Mouse (Mus musculus): ENCODE results near the gene Ptchd3. TPM values are rescaled to one million over a fixed set of nuclear protein-coding genes. Genes with fewer than 3 reads are reported as not detected.

Ptchd3 gene
- polyA plus RNA-seq, 1 experiment: not detected

DNA sequence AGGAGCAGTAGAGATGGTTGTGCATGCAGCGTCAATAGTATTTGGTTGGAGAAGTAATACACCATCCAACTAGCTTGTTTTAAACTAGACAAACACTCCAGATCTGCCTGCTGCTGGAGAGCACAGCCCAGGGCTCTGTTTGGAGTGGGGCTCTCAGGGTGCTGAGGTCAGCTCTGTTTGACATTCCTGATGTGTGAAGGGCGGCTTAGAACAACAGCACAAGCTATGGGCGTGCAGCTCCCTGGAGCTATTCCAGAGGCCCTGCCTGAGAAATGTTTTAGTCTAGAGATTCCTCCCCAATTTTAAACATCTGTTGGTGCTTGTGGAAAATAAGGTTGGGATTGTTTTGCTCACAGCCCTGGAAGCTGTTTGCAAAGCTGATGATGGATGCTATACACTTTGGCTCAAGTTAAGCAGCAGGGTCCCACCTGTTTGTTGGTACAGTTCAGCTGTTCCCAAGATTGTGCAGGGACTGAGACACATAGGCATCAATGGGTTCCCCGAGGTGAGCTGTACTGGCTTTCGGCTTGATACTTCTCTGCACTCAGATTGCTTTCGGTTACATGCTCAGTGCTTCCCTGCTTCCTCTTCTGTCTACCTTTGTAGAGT lies 35.4 kb upstream of the Ptchd3 start:
- no peak for TF ChIP-seq CTCF (IDR thresholded peaks at IDR 0.05; ENCODE audit: control insufficient read depth, insufficient read depth, low read length)
- TF ChIP-seq POLR2A (IDR thresholded peaks at IDR 0.05; ENCODE audit: borderline replicate concordance, control insufficient read depth, low read depth, low read length): no peak
- 78% methylated on average over 6 of the region's 6 CpGs for WGBS
- no peak overlapping the region for H3K27ac ChIP-seq (ENCODE audit: control insufficient read depth, insufficient read depth, low read depth, low read length, poor library complexity)
- H3K4me1 ChIP-seq (ENCODE audit: control insufficient read depth, insufficient read depth, low read length): peaks cover 3% of the 10 kb centered on the region; the same call in 1 of the 2 replicates
- H3K4me3 ChIP-seq (replicated peaks; ENCODE audit: control insufficient read depth, low read depth, low read length): no peak overlapping the region

DNA sequence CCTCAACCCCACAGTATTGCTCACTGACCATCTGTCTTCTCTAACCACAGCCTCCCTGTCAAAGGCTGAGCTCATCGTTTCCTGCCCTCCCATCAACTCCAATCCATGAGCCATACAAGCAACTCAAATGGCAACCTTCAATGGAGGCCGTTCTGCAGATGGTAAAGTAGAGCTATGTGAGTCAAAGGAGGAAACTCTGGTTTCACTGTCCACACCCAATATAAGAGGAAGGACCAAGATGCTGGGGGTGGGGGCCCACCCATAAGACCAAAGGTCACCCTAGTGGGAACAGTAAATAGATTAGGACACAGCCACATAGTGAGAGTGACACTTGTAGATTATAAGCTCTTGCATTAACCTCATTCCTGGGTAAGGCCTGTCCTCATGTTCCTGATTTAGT lies 34.1 kb upstream of the Ptchd3 start:
- no peak overlapping the region for H3K4me3 ChIP-seq (replicated peaks; ENCODE audit: control insufficient read depth, low read depth, low read length)
- WGBS: 59% methylated on average over 2 of the region's 2 CpGs
- no peak for TF ChIP-seq CTCF (IDR thresholded peaks at IDR 0.05; ENCODE audit: control insufficient read depth, insufficient read depth, low read length)
- no peak for TF ChIP-seq POLR2A (IDR thresholded peaks at IDR 0.05; ENCODE audit: borderline replicate concordance, control insufficient read depth, low read depth, low read length)
- peaks cover 11% of the 10 kb centered on the region for H3K4me1 ChIP-seq (ENCODE audit: control insufficient read depth, insufficient read depth, low read length)
- H3K27ac ChIP-seq (ENCODE audit: control insufficient read depth, insufficient read depth, low read depth, low read length, poor library complexity): peak overlapping the region; percentile 19; the same call in 1 of the 2 replicates

DNA sequence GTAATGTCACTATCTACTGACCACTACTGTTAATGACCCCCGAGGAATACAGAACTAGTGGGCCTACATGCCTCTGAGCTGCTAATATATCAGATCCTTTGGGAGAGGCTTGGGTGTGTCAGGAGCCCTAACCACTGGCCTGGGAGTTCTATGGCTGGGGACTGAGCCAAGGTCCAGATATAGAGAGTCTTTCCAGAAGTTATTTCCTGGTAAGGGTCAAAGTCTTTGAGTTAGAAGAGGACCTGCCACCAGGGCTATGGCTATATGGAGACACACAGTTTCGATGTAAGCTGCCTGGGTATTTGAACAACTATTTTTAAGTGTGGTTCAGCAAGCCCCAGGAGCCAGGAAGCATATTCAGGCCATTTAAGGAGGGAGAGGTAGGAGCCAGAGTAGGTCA lies 31.5 kb upstream of the Ptchd3 start:
- H3K4me3 ChIP-seq (replicated peaks; ENCODE audit: control insufficient read depth, low read depth, low read length): no peak overlapping the region
- 73% methylated on average over 2 of the region's 2 CpGs for WGBS
- no peak overlapping the region for H3K27ac ChIP-seq (ENCODE audit: control insufficient read depth, insufficient read depth, low read depth, low read length, poor library complexity)
- no peak for TF ChIP-seq POLR2A (IDR thresholded peaks at IDR 0.05; ENCODE audit: borderline replicate concordance, control insufficient read depth, low read depth, low read length)
- TF ChIP-seq CTCF (IDR thresholded peaks at IDR 0.05; ENCODE audit: control insufficient read depth, insufficient read depth, low read length): no peak
- H3K4me1 ChIP-seq (ENCODE audit: control insufficient read depth, insufficient read depth, low read length): peaks cover 14% of the 10 kb centered on the region

DNA sequence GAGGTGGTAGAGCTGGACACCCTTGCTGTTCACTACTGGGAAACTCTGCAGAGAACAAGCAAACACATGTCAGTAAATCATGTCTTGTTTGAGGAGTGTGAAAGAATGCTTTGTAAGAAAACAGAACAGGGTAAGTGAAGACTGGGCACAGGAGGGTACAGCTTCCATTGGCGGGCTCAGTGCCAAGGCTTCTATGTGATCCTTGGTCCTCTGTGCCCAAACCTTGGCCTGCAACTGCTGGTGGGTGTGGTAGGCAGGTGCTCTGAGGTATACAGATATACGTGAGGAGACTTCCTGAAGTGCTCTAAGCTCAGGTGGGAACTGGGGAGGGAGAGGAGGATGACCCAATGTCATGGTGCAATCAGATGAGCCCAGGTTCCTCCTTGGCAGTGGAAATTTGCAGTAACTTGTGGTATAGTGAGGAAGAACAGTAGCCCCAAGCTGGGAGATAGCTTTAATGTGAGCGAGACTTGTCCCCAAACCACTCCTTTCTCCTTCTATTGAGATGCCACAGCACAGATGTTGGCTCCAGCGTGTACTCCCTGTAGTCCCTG lies 30.2 kb upstream of the Ptchd3 start:
- TF ChIP-seq POLR2A (IDR thresholded peaks at IDR 0.05; ENCODE audit: borderline replicate concordance, control insufficient read depth, low read depth, low read length): no peak
- TF ChIP-seq CTCF (IDR thresholded peaks at IDR 0.05; ENCODE audit: control insufficient read depth, insufficient read depth, low read length): no peak
- peak overlapping the region; percentile 28; the same call in 1 of the 2 replicates for H3K27ac ChIP-seq (ENCODE audit: control insufficient read depth, insufficient read depth, low read depth, low read length, poor library complexity)
- peaks cover 16% of the 10 kb centered on the region for H3K4me1 ChIP-seq (ENCODE audit: control insufficient read depth, insufficient read depth, low read length)
- 57% methylated on average over 4 of the region's 4 CpGs for WGBS
- H3K4me3 ChIP-seq (replicated peaks; ENCODE audit: control insufficient read depth, low read depth, low read length): no peak overlapping the region

DNA sequence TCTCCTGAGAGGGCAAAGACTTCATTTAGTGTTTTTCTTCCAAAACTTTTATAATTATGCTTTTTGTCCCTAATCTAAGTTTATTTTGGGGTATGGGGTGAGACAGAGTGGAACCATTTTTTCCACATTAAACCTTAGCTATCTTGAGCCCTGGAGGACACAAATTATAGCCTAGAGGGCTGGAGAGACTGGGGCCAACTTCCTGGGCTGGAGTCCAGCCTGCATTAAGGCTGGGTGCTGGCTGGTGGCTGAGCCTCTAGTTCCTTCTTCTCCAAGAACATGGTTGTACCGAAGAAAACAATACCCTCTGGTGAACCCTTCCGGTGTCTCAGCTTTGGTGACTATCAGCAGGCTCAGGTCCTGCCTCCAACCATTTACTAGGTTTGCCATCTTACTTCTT lies 27.3 kb upstream of the Ptchd3 start:
- Histone ChIP-seq H3K4me1 (ENCODE audit: control insufficient read depth, insufficient read depth, low read length) (peaks cover 15% of the 10 kb centered on the region), H3K27ac (ENCODE audit: control insufficient read depth, insufficient read depth, low read depth, low read length, poor library complexity) (no peak overlapping the region), H3K4me3 (replicated peaks; ENCODE audit: control insufficient read depth, low read depth, low read length) (no peak overlapping the region)
- TF ChIP-seq POLR2A (IDR thresholded peaks at IDR 0.05; ENCODE audit: borderline replicate concordance, control insufficient read depth, low read depth, low read length): no peak
- 40% methylated on average over 2 of the region's 2 CpGs for WGBS

DNA sequence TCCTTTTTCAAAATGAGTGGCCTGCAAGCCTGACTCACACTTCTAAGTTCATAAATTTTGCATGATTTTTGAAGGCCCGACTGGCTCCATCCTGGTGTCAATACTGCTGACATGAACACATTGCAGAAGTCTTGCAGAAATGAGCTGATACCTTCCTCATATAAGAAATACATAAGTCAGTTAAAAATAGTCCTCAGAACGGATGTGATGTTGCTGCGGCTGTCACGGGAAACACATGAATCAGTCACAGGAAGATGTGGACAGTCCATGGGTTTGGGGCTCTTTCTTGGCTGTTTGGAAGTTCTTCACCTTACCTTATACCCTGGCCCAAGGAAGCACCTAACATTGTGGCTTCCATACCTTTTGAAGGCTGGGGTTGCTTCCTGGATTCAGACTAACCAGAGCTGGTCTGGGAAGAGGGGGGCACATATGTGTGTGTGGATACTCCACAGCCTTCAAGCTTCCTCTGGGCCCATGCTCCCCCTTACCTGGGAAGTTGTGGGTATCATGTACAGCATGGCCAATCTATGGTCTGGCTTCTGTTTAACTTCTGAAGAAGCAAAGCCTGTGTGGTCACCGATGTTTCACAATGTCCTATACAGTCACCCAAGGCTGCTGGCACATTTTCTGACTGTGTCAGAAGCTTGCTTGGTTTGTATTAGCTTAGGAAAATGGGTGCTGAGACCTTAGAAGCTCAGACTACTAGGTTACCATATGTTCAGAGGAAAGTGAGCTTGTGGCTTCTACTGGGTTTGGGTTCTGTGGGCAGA lies 25.6 kb upstream of the Ptchd3 start:
- TF ChIP-seq CTCF (IDR thresholded peaks at IDR 0.05; ENCODE audit: control insufficient read depth, insufficient read depth, low read length) (no peak), POLR2A (IDR thresholded peaks at IDR 0.05; ENCODE audit: borderline replicate concordance, control insufficient read depth, low read depth, low read length) (no peak)
- 2% methylated on average over 5 of the region's 5 CpGs for WGBS
- Histone ChIP-seq H3K4me3 (replicated peaks; ENCODE audit: control insufficient read depth, low read depth, low read length) (no peak overlapping the region), H3K4me1 (ENCODE audit: control insufficient read depth, insufficient read depth, low read length) (peaks cover 15% of the 10 kb centered on the region), H3K27ac (ENCODE audit: control insufficient read depth, insufficient read depth, low read depth, low read length, poor library complexity) (peak overlapping the region; percentile 86)

DNA sequence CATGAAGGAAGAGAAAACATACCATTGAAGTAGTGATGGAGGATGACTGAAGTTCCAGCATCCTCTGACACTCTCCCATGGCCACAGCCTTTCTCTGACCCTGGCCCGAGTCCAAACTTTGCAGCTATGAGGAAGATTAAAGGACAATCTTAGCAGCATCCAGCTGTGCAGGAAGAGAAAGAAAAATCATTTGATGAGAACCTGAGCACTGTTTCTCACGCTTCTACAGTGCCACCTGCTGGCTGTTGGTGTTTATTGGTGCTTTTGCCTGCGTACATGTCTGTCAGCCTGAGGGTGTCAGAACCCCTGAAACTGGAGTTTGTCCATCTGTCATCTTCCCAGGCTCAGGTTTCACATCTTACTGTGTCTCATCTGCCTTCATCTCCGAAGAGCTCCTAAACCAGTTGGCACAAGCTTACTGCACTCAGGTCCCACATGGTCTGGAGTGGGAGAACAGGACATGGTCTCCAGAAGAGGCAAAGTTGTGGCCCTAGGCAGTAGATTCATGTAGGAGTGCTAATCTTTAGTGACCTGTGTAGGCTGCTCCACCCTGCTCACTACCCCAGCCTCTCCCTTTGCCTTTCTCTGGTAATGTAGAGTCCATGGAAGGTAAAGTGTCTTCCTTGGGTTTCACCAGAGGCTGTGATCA lies 21.7 kb upstream of the Ptchd3 start:
- 3% methylated on average over 4 of the region's 4 CpGs for WGBS
- no peak overlapping the region for H3K4me3 ChIP-seq (replicated peaks; ENCODE audit: control insufficient read depth, low read depth, low read length)
- H3K4me1 ChIP-seq (ENCODE audit: control insufficient read depth, insufficient read depth, low read length): peaks cover 5% of the 10 kb centered on the region; the same call in 1 of the 2 replicates
- TF ChIP-seq POLR2A (IDR thresholded peaks at IDR 0.05; ENCODE audit: borderline replicate concordance, control insufficient read depth, low read depth, low read length) (no peak), CTCF (IDR thresholded peaks at IDR 0.05; ENCODE audit: control insufficient read depth, insufficient read depth, low read length) (peak; percentile 69)
- no peak overlapping the region for H3K27ac ChIP-seq (ENCODE audit: control insufficient read depth, insufficient read depth, low read depth, low read length, poor library complexity)

DNA sequence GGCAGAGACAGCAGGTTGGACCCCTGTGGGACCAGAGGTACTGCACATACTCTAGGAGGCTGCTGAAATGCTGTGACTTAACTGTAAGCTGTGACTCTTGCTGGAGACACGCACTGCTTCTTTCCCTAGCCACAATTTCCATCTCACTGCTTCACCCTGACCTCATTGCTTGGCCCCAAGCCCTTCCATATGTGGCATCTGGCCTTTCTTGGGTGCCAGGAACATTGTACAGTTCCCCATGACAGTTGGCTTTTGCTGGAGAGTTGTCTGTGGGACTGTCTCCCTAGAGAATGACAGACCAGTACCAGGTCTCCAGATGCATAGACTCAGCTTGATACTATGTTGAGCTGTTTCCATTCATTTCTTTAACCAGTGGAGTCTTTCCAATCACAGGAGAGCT lies 21.2 kb upstream of the Ptchd3 start:
- WGBS: 64% methylated on average over 1 of the region's 1 CpGs
- H3K4me1 ChIP-seq (ENCODE audit: control insufficient read depth, insufficient read depth, low read length): peaks cover 1% of the 10 kb centered on the region; the same call in 1 of the 2 replicates
- H3K27ac ChIP-seq (ENCODE audit: control insufficient read depth, insufficient read depth, low read depth, low read length, poor library complexity): no peak overlapping the region
- no peak overlapping the region for H3K4me3 ChIP-seq (replicated peaks; ENCODE audit: control insufficient read depth, low read depth, low read length)
- TF ChIP-seq CTCF (IDR thresholded peaks at IDR 0.05; ENCODE audit: control insufficient read depth, insufficient read depth, low read length) (no peak), POLR2A (IDR thresholded peaks at IDR 0.05; ENCODE audit: borderline replicate concordance, control insufficient read depth, low read depth, low read length) (no peak)

All from bone marrow, adult 2 months (tissue).